Mouse (Mus musculus): ENCODE results near the gene Clec5a.
"Not testable (repeated sequence)": the region's sequence is repeated elsewhere in the genome, so short reads cannot be mapped to it uniquely, and the experiment has no call there.

DNA sequence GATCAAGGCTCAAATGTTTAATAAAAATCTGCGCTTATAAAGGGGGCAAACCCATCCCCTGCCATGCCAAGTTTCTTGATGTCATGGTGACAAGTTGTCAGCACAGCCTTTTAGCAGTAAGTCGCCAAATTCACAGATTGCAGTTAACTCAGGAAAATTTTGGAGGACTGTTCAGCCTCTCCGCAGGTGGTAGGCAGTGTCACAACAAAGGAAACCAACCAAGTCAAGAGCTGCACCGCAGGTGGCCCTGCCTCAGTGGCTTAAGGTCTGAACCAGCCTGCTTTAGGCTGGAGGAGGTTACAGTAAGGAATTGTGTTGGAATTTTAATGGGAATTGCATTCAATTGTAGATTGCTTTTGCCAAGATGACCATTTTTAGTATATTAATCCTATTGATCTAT is 12.9 kb upstream of the Clec5a start:
- TF ChIP-seq POLR2AphosphoS5 (IDR thresholded peaks at IDR 0.05; ENCODE audit: insufficient replicate concordance, low read depth, low read length); CTCF (IDR thresholded peaks at IDR 0.05; ENCODE audit: low read depth, low read length); GATA1 (IDR thresholded peaks at IDR 0.05; ENCODE audit: borderline replicate concordance, low read length): not testable (repeated sequence)
